Mouse (Mus musculus): Measurements from ENCODE around the gene Apc2. TPM values are rescaled to one million over a fixed set of nuclear protein-coding genes. Genes with fewer than 3 reads are reported as not detected.
A peak's percentile ranks its signal among the peaks of the same experiment; 100 is the strongest.

Gene Apc2
- polyA plus RNA-seq, 1 experiment from 2014 or later: 1.6 TPM

GRCm38 (mm10) chr10:80325045-80325444 is 29.3 kb downstream of the Apc2 start:
- H3K4me2 ChIP-seq (replicated peaks; ENCODE audit: low read depth): peak overlapping the region; percentile 10; the same call in 1 of the 2 replicates
- ATAC-seq: no peak
- no peaks in the 10 kb centered on the region for H3K9me3 ChIP-seq (ENCODE audit: control insufficient read depth)

GRCm38 (mm10) chr10:80329273-80330081 is 33.7 kb downstream of the Apc2 start, which contains the start of the genes Pcsk4 and Reep6:
Gene Pcsk4, minus strand, starts transcription at chr10:80329498.
Gene Reep6, plus strand, starts transcription at chr10:80329953.
- Histone ChIP-seq H3K4me2 (replicated peaks; ENCODE audit: low read depth) (peak within 1 kb of the TSS; percentile 81), H3K4me3 (ENCODE audit: low read depth, low read length) (peak within 1 kb of the TSS; percentile 49), H3K9ac (ENCODE audit: low read depth, low read length) (peak within 1 kb of the TSS; percentile 43), H3K27me3 (replicated peaks; ENCODE audit: control insufficient read depth, insufficient read depth, low read length) (no peaks in the 10 kb centered on the region), H3K36me3 (ENCODE audit: control insufficient read depth, insufficient read depth) (peaks cover 6% of the 10 kb centered on the region), H3K4me1 (replicated peaks; ENCODE audit: control insufficient read depth, insufficient read depth, low read length) (no peaks in the 10 kb centered on the region; the same call in 1 of the 2 replicates), H3K27ac (ENCODE audit: low read depth, low read length) (peak within 1 kb of the TSS; percentile 82), H3K9me3 (ENCODE audit: control insufficient read depth) (no peaks in the 10 kb centered on the region)
- no peak for TF ChIP-seq CTCF (IDR thresholded peaks at IDR 0.05; ENCODE audit: low read depth)
- WGBS: 2% methylated on average over 36 of the region's 36 CpGs
- ATAC-seq: peak; percentile 85

More at GRCm38 (mm10) chr10:80325045-80325444, 29.3 kb downstream of the Apc2 start:
- Histone ChIP-seq H3K4me1 (replicated peaks; ENCODE audit: control insufficient read depth, insufficient read depth, low read length) (peaks cover 7% of the 10 kb centered on the region; the same call in 1 of the 2 replicates), H3K27ac (ENCODE audit: low read depth, low read length) (0 out of 2 replicates have a peak overlapping the region, but pooled peaks have one; percentile 66), H3K27me3 (replicated peaks; ENCODE audit: control insufficient read depth, insufficient read depth, low read length) (no peaks in the 10 kb centered on the region), H3K9ac (ENCODE audit: low read depth, low read length) (no peak overlapping the region), H3K4me3 (ENCODE audit: low read depth, low read length) (no peak overlapping the region), H3K36me3 (ENCODE audit: control insufficient read depth, insufficient read depth) (no peaks in the 10 kb centered on the region)
- no peak for TF ChIP-seq CTCF (IDR thresholded peaks at IDR 0.05; ENCODE audit: low read depth)
- 58% methylated on average over 21 of the region's 21 CpGs for WGBS

DNA sequence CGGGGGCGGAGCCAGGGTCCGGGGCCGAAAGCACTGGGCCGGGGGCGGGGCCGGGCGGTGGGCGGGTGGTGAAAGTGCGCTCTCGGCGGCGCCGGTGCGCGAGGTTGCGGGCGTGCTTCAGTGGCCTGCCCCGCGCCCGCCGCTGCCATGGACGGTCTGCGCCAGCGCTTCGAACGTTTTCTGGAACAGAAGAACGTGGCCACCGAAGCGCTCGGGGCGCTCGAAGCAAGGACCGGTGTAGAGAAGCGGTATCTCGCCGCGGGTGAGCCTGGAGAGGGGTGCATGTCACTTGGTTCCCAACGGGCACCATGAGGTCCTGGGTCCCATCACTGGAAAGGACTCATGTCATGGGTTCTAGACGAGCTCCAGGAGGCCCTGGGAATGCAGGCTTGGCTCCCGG is 34.3 kb downstream of the Apc2 start:
- Histone ChIP-seq H3K9me3 (ENCODE audit: control insufficient read depth) (no peaks in the 10 kb centered on the region), H3K27me3 (replicated peaks; ENCODE audit: control insufficient read depth, insufficient read depth, low read length) (no peaks in the 10 kb centered on the region), H3K36me3 (ENCODE audit: control insufficient read depth, insufficient read depth) (peaks cover 12% of the 10 kb centered on the region), H3K4me3 (ENCODE audit: low read depth, low read length) (peak overlapping the region; percentile 49), H3K4me1 (replicated peaks; ENCODE audit: control insufficient read depth, insufficient read depth, low read length) (no peaks in the 10 kb centered on the region; the same call in 1 of the 2 replicates), H3K9ac (ENCODE audit: low read depth, low read length) (peak overlapping the region; percentile 43), H3K4me2 (replicated peaks; ENCODE audit: low read depth) (peak overlapping the region; percentile 81), H3K27ac (ENCODE audit: low read depth, low read length) (peak overlapping the region; percentile 82)
- no peak for ATAC-seq
- 2% methylated on average over 35 of the region's 41 CpGs for WGBS
- TF ChIP-seq CTCF (IDR thresholded peaks at IDR 0.05; ENCODE audit: low read depth): no peak

- Histone ChIP-seq H3K27me3 (replicated peaks; ENCODE audit: control insufficient read depth, insufficient read depth, low read length) (no peaks in the 10 kb centered on the region), H3K9ac (ENCODE audit: low read depth, low read length) (peak overlapping the region; percentile 44; the same call in 1 of the 2 replicates), H3K4me1 (replicated peaks; ENCODE audit: control insufficient read depth, insufficient read depth, low read length) (no peaks in the 10 kb centered on the region; the same call in 1 of the 2 replicates), H3K36me3 (ENCODE audit: control insufficient read depth, insufficient read depth) (peaks cover 20% of the 10 kb centered on the region), H3K4me3 (ENCODE audit: low read depth, low read length) (peak overlapping the region; percentile 49), H3K9me3 (ENCODE audit: control insufficient read depth) (no peaks in the 10 kb centered on the region), H3K4me2 (replicated peaks; ENCODE audit: low read depth) (peak overlapping the region; percentile 81), H3K27ac (ENCODE audit: low read depth, low read length) (peak overlapping the region; percentile 82)
- no peak for TF ChIP-seq CTCF (IDR thresholded peaks at IDR 0.05; ENCODE audit: low read depth)
- WGBS: 36% methylated on average over 2 of the region's 2 CpGs
- ATAC-seq: no peak
These were observed 35.1 kb downstream of the Apc2 start for GRCm38 (mm10) chr10:80330888-80331287.

DNA sequence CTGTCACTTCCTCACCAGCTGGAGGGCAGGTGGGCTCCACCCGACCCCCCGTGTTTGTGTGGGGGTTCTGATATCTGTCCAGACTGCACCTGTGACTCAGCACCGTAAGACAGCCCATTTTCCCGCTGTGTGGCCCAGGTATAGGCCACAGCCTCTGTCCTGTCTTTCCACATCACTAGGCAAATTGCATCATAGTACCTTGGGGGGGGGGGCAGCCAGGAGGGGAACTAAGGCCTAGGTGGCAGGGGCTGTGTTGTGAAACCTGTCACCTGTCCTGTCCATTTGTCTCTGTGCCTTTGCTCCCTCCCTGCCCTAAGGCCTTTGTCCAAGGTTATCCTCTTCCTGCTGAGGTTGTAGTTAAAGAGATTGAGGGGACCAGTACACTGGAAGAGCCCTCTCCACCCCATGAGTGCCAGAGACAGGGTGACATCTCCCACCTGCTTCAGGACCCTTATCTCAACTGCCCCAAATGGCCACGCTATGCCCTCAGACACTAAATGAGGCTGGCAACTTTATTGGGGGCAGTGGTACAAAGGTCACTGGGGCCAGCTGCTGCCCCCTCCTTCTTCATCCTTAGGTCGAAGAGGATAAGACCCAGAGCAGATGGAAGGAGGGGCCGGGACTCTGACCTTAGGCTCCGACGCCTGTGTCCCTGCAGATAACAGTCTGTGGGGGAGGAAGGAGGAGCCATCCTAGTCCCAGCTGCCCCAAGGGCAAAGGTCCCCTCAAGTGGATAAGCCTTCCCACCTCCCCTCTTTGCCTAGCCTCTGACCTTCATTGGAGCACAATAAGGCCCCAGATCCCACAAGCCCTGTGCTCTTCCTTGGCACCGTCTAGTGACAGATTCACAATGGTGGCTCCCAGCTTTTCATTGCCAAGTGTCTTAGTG is 36.1 kb downstream of the Apc2 start:
- Histone ChIP-seq H3K27ac (ENCODE audit: low read depth, low read length) (peak overlapping the region; percentile 82), H3K4me2 (replicated peaks; ENCODE audit: low read depth) (peak overlapping the region; percentile 81), H3K9me3 (ENCODE audit: control insufficient read depth) (no peaks in the 10 kb centered on the region), H3K36me3 (ENCODE audit: control insufficient read depth, insufficient read depth) (peaks cover 22% of the 10 kb centered on the region), H3K4me3 (ENCODE audit: low read depth, low read length) (peak overlapping the region; percentile 49), H3K27me3 (replicated peaks; ENCODE audit: control insufficient read depth, insufficient read depth, low read length) (no peaks in the 10 kb centered on the region), H3K9ac (ENCODE audit: low read depth, low read length) (peak overlapping the region; percentile 26; the same call in 1 of the 2 replicates), H3K4me1 (replicated peaks; ENCODE audit: control insufficient read depth, insufficient read depth, low read length) (no peaks in the 10 kb centered on the region; the same call in 1 of the 2 replicates)
- no peak for TF ChIP-seq CTCF (IDR thresholded peaks at IDR 0.05; ENCODE audit: low read depth)
- ATAC-seq: peak; percentile 59
- WGBS: 31% methylated on average over 10 of the region's 10 CpGs

Measured in intestine, postnatal 0 days (tissue).